In genomic region chr2:35906174-35906798, GRCm38 (mm10) we compare ENCODE assay signal across 8 mouse cellular contexts.
A peak's percentile ranks its signal among the peaks of the same experiment; 100 is the strongest.
DNase-seq lines count a peak whose midpoint lies in the region; ATAC-seq and TF ChIP-seq lines count a peak whose summit lies in the region.

No protein-coding gene starts in this region.

- peak; percentile 42 for TF ChIP-seq CTCF in bone marrow, adult 2 months (IDR thresholded peaks at IDR 0.05; ENCODE audit: control insufficient read depth, insufficient read depth, low read length)
- peak; percentile 64 for TF ChIP-seq CTCF in kidney, adult 2 months (conservative IDR thresholded peaks at IDR 0.05; ENCODE audit: insufficient read depth, insufficient read length, low read depth, low read length)

- H3K4me2 ChIP-seq in embryonic facial prominence, embryonic 13.5 days, result peak overlapping the region; percentile 42
- no peak overlapping the region for H3K4me2 ChIP-seq in midbrain, embryonic 15.5 days
- no peak overlapping the region for H3K4me2 ChIP-seq in stomach, embryonic 14.5 days (replicated peaks; ENCODE audit: low read depth, low read length)

- no peaks in the 10 kb centered on the region for H3K9me3 ChIP-seq in embryonic facial prominence, embryonic 13.5 days
- H3K9me3 ChIP-seq in midbrain, embryonic 15.5 days, result no peaks in the 10 kb centered on the region
- no peaks in the 10 kb centered on the region for H3K9me3 ChIP-seq in stomach, embryonic 14.5 days (ENCODE audit: control insufficient read depth, low read depth, low read length)

- H3K27me3 ChIP-seq in embryonic facial prominence, embryonic 13.5 days, result no peaks in the 10 kb centered on the region
- H3K27me3 ChIP-seq in kidney, adult 2 months (replicated peaks; ENCODE audit: control insufficient read depth, insufficient read depth, low read length), result no peaks in the 10 kb centered on the region
- no peaks in the 10 kb centered on the region for H3K27me3 ChIP-seq in midbrain, embryonic 15.5 days (replicated peaks)
- H3K27me3 ChIP-seq in stomach, embryonic 14.5 days (ENCODE audit: control insufficient read depth, insufficient read depth, low read length), result no peaks in the 10 kb centered on the region

- no peak overlapping the region for H3K27ac ChIP-seq in bone marrow, adult 2 months (ENCODE audit: control insufficient read depth, insufficient read depth, low read depth, low read length, poor library complexity)
- H3K27ac ChIP-seq in embryonic facial prominence, embryonic 13.5 days, result no peak overlapping the region
- H3K27ac ChIP-seq in kidney, adult 2 months (ENCODE audit: insufficient read depth, low read depth, low read length), result no peak overlapping the region
- H3K27ac ChIP-seq in midbrain, embryonic 15.5 days, result 0 out of 2 replicates have a peak overlapping the region, but pooled peaks have one; percentile 1
- no peak overlapping the region for H3K27ac ChIP-seq in stomach, embryonic 14.5 days (ENCODE audit: low read length)

- H3K9ac ChIP-seq in embryonic facial prominence, embryonic 13.5 days, result no peak overlapping the region
- H3K9ac ChIP-seq in midbrain, embryonic 15.5 days, result no peak overlapping the region
- H3K9ac ChIP-seq in stomach, embryonic 14.5 days (replicated peaks; ENCODE audit: low read depth, low read length), result no peak overlapping the region

- TF ChIP-seq POLR2A in bone marrow, adult 2 months (IDR thresholded peaks at IDR 0.05; ENCODE audit: borderline replicate concordance, control insufficient read depth, low read depth, low read length), result no peak
- TF ChIP-seq POLR2A in kidney, adult 2 months (IDR thresholded peaks at IDR 0.05; ENCODE audit: low read depth, low read length), result no peak

- intact Hi-C loops in left cerebral cortex, postnatal 4 days (cut with DNase I), result loop anchor here (5.0 kb wide), 1 partner anchor 259 kb away; no protein-coding TSS in a partner anchor

- peak; percentile 63 to 69 for DNase-seq in B cell, adult 2 months
- peak; percentile 71 to 79 for DNase-seq in heart, adult 9 months (ENCODE audit: low spot score in 2 of 2)
- peak; percentile 79 for DNase-seq in kidney, adult 2 months
- DNase-seq in left cerebral cortex, postnatal 4 days, result peak; percentile 75

- H3K4me3 ChIP-seq in bone marrow, adult 2 months (replicated peaks; ENCODE audit: control insufficient read depth, low read depth, low read length), result no peak overlapping the region
- no peak overlapping the region for H3K4me3 ChIP-seq in embryonic facial prominence, embryonic 13.5 days
- no peak overlapping the region for H3K4me3 ChIP-seq in kidney, adult 2 months (ENCODE audit: insufficient read depth, low read depth, low read length)
- no peak overlapping the region for H3K4me3 ChIP-seq in midbrain, embryonic 15.5 days
- H3K4me3 ChIP-seq in stomach, embryonic 14.5 days (ENCODE audit: low read depth, low read length), result no peak overlapping the region

- no peak for ATAC-seq in embryonic facial prominence, embryonic 13.5 days (ENCODE audit: insufficient number of reproducible peaks, insufficient read depth, low FRiP score, low TSS enrichment, low read depth)
- peak; percentile 80; the same call in 1 of the 2 replicates for ATAC-seq in midbrain, embryonic 15.5 days (replicated peaks)
- ATAC-seq in stomach, embryonic 14.5 days (ENCODE audit: insufficient number of reproducible peaks, insufficient read depth, low FRiP score, low read depth), result peak; percentile 58; the same call in 1 of the 2 replicates

- no peaks in the 10 kb centered on the region for H3K36me3 ChIP-seq in embryonic facial prominence, embryonic 13.5 days
- no peaks in the 10 kb centered on the region for H3K36me3 ChIP-seq in kidney, adult 2 months (ENCODE audit: control insufficient read depth, insufficient read depth, low read length)
- no peaks in the 10 kb centered on the region for H3K36me3 ChIP-seq in midbrain, embryonic 15.5 days (replicated peaks)
- no peaks in the 10 kb centered on the region for H3K36me3 ChIP-seq in stomach, embryonic 14.5 days (ENCODE audit: control insufficient read depth, insufficient read depth, low read length)

- H3K4me1 ChIP-seq in bone marrow, adult 2 months (ENCODE audit: control insufficient read depth, insufficient read depth, low read length), result peaks cover 2% of the 10 kb centered on the region; the same call in 1 of the 2 replicates
- H3K4me1 ChIP-seq in embryonic facial prominence, embryonic 13.5 days, result peaks cover 14% of the 10 kb centered on the region
- no peaks in the 10 kb centered on the region for H3K4me1 ChIP-seq in kidney, adult 2 months (ENCODE audit: control insufficient read depth, insufficient read depth, low read length)
- peaks cover 7% of the 10 kb centered on the region for H3K4me1 ChIP-seq in midbrain, embryonic 15.5 days
- no peaks in the 10 kb centered on the region for H3K4me1 ChIP-seq in stomach, embryonic 14.5 days (ENCODE audit: control insufficient read depth, insufficient read depth, low read length)

- WGBS in bone marrow, adult 2 months, result 13% methylated on average over 11 of the region's 11 CpGs
- 6% methylated on average over 11 of the region's 11 CpGs for WGBS in embryonic facial prominence, embryonic 13.5 days
- WGBS in kidney, adult 2 months, result 6% methylated on average over 11 of the region's 11 CpGs
- 18% methylated on average over 11 of the region's 11 CpGs for WGBS in midbrain, embryonic 15.5 days
- WGBS in stomach, embryonic 14.5 days, result 10% methylated on average over 11 of the region's 11 CpGs
